Mouse (Mus musculus) embryonic facial prominence, embryonic 14.5 days (tissue): ENCODE results near the gene Tnip1. TPM values are rescaled to one million over a fixed set of nuclear protein-coding genes. Genes with fewer than 3 reads are reported as not detected.
A peak's percentile ranks its signal among the peaks of the same experiment; 100 is the strongest.

Source experiments
- ATAC-seq: fragments of 200-750 bp; cut with Nextera tagmentation; 2 replicates; pipeline ENCODE4 v1.8.0; 2017; ENCODE audit warnings: low read depth, moderate number of reproducible peaks, moderate TSS enrichment
- DNase-seq: peaks from one replicate; pipeline ENCODE4 v3.0.0-alpha.2; 2015; ENCODE audit warnings: low spot score
- H3K27ac ChIP-seq: fragments of 300-500 bp; sonication (generic); replicated peaks from 2 replicates; pipeline ENCODE4 v1.5.1; 2014; ENCODE audit warnings: low read depth, mild to moderate bottlenecking, low read length, moderate library complexity
- H3K27me3 ChIP-seq: fragments of 300-500 bp; sonication (generic); replicated peaks from 2 replicates; pipeline ENCODE4 v1.6.1; 2014; ENCODE audit warnings: low read length; ENCODE audit not compliant: control insufficient read depth, insufficient read depth
- H3K36me3 ChIP-seq: fragments of 300-500 bp; sonication (generic); 2 replicates; pipeline ENCODE4 v1.6.1; 2014; ENCODE audit warnings: low read length, mixed read lengths; ENCODE audit not compliant: control insufficient read depth, insufficient read depth
- H3K4me1 ChIP-seq: fragments of 300-500 bp; sonication (generic); 2 replicates; pipeline ENCODE4 v1.6.1; 2014; ENCODE audit warnings: antibody characterized with exemption, low read length; ENCODE audit not compliant: control insufficient read depth, insufficient read depth
- H3K4me2 ChIP-seq: fragments of 300-500 bp; sonication (generic); 2 replicates; pipeline ENCODE4 v1.6.1; 2014; ENCODE audit warnings: low read depth, mild to moderate bottlenecking, low read length, moderate library complexity, mixed read lengths
- H3K4me3 ChIP-seq: fragments of 300-500 bp; sonication (generic); 2 replicates; pipeline ENCODE4 v1.5.1; 2014; ENCODE audit warnings: low read depth, mild to moderate bottlenecking, low read length
- H3K9ac ChIP-seq: fragments of 300-500 bp; sonication (generic); 2 replicates; pipeline ENCODE4 v1.6.1; 2014; ENCODE audit warnings: low read depth, mild to moderate bottlenecking, low read length, moderate library complexity, mixed read lengths
- H3K9me3 ChIP-seq: fragments of 300-500 bp; sonication (generic); 2 replicates; pipeline ENCODE4 v1.6.1; 2016; ENCODE audit warnings: low read length; ENCODE audit not compliant: control insufficient read depth
- WGBS: fragments of 180-500 bp; shearing (Covaris S2); extraction: QIAGEN DNeasy Blood & Tissue Kit; methylation state at CpG from one replicate; pipeline ENCODE4 v1.1.7; 2014; 5-methylcytosine and 5-hydroxymethylcytosine counted together
- polyA plus RNA-seq: library from polyadenylated mRNA; unstranded; fragments of >200 nt; fragmentation: Nextera tagmentation; extraction: Ambion mirVana; gene quantifications from 2 replicates; pipeline ENCODE4 v1.2.1, GENCODE M21; 2014

The Tnip1 gene
- polyA plus RNA-seq, result 20.4 and 21.0 TPM in 2 replicates

DNA sequence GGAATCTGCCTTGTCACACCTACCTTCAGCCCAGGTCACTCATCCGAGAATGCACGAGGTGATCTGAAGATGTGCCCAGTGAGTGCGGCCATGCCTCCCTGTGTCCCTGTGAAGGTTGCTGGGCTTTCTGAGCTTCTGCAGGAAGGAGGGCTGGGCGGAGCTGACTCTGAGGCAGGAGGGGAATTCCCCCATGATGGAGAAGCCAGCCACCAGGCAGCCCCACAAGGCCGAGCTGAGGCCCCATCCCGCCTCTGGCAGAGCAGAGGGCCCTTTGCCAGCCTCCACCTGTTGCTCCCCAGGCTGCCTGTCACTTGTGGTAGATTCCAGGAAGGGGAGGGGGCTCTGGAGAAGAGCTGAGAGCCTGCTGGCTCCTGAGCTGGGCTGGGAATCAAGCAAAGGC is at the start of gene Tnip1:
TSS of gene Tnip1 (minus strand) at position 108 of the 400 bp plus-strand sequence.
- Histone ChIP-seq H3K4me2 (peak within 1 kb of the TSS; percentile 39), H3K4me1 (no peaks in the 10 kb centered on the region), H3K9me3 (no peaks in the 10 kb centered on the region), H3K36me3 (no peaks in the 10 kb centered on the region), H3K4me3 (no peak within 1 kb of the TSS), H3K27ac (peak within 1 kb of the TSS; percentile 28; the same call in 1 of the 2 replicates), H3K9ac (peak within 1 kb of the TSS; percentile 50; the same call in 1 of the 2 replicates), H3K27me3 (no peaks in the 10 kb centered on the region)
- WGBS, result 36% methylated on average over 6 of the region's 6 CpGs
- DNase-seq (peak; percentile 74), ATAC-seq (peak; percentile 69)

DNA sequence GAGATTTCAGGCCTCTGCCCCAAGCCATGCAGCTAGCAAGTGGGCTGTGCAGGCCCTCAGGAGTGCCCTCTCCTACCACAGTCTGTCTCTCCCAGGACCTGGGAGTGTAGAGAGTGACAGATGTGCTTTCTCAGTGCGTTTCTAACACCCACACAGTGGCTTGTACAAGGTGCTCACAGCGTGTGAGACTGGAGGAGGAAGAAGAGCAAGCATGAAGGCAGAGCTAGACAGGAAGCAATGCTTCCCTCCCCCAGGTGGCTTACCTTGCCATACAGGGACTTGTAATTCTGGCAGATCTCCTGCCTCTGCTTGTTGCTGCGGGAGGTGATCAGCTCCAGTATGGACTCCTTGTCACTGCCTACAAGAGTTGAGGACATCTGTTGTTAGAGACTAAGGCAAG is 48.7 kb upstream of the Tnip1 start:
- ATAC-seq (no peak), DNase-seq (no peak)
- Histone ChIP-seq H3K4me1 (peaks cover 2% of the 10 kb centered on the region; the same call in 1 of the 2 replicates), H3K9me3 (no peaks in the 10 kb centered on the region), H3K27me3 (no peaks in the 10 kb centered on the region), H3K4me3 (no peak overlapping the region), H3K9ac (no peak overlapping the region), H3K36me3 (peaks cover 99% of the 10 kb centered on the region), H3K4me2 (no peak overlapping the region), H3K27ac (no peak overlapping the region)
- WGBS, result 89% methylated on average over 3 of the region's 3 CpGs

DNA sequence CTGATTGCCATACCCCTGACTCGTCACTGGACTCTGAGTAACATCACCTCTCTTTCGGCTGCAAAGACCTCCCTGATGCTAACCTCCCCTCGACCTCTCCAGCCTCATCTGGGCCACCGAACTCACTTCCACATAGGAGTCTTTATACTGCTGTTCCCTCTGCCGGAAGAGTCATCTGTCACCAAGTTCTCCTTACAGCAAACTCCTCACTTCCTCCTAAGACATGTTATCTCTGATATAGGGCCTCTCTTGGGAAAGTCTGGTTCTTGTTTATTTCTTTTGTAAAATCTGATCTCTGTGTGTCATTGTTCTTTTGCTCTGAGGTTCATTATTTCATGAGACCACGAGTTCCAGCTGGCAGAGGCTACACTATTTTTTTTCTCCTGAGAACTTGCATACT is 45.5 kb upstream of the Tnip1 start:
- 72% methylated on average over 6 of the region's 6 CpGs for WGBS
- Histone ChIP-seq H3K4me2 (no peak overlapping the region), H3K36me3 (peaks cover 99% of the 10 kb centered on the region), H3K27ac (no peak overlapping the region), H3K9me3 (no peaks in the 10 kb centered on the region), H3K4me1 (no peaks in the 10 kb centered on the region), H3K27me3 (no peaks in the 10 kb centered on the region), H3K9ac (no peak overlapping the region), H3K4me3 (no peak overlapping the region)
- DNase-seq (no peak), ATAC-seq (no peak)

DNA sequence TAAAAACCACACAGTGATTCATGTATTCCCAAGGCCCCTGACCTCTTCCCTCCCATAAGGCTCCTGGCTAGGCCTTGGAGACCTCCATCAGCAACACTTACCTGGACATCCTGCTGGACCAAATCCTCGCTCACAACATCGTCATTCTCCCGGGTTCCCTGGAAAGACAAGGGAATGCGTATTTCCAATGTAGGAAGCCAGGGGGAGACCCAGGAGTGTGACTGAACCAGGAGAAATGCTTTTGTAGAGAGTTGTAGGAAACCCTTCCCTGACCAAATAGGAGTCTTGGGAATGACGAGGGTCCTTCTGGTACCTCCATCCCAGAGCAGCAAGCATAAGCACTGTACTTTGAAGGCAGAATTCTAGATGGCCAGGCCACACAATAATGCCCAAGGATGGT is 43.0 kb upstream of the Tnip1 start:
- ATAC-seq, result no peak
- no peak overlapping the region for H3K4me2 ChIP-seq
- H3K36me3 ChIP-seq, result peaks cover 96% of the 10 kb centered on the region
- no peak overlapping the region for H3K9ac ChIP-seq
- WGBS, result 89% methylated on average over 5 of the region's 5 CpGs
- peaks cover 10% of the 10 kb centered on the region; the same call in 1 of the 2 replicates for H3K9me3 ChIP-seq
- H3K27me3 ChIP-seq, result no peaks in the 10 kb centered on the region
- H3K27ac ChIP-seq, result no peak overlapping the region
- H3K4me1 ChIP-seq, result no peaks in the 10 kb centered on the region
- no peak for DNase-seq
- H3K4me3 ChIP-seq, result no peak overlapping the region

DNA sequence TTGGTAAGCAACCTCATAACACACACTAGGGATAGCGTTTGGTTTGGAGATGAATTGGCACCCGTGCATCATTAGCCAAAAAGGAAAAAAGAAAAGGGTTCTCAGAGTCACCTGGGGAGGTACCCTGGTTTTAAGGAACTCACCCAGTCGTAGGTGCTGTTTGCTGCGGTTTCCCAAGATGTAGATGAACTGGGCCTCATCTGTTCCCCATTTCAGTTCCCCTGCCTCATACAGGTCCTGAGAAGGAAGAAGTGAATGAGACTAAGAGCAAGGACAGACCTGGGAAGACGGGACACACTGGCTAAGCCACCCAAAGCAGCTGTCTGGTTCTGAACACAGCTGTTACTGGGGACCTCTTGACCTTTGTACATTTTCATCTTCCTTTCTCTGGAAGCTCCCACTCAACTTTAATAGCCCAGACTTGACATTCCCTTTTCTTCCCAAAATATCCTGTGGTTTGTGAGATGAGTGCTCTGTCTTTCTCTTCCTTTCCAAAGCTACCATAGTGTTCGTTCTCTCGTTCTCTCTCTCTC is 42.3 kb upstream of the Tnip1 start:
- Histone ChIP-seq H3K36me3 (peaks cover 96% of the 10 kb centered on the region), H3K27ac (no peak overlapping the region), H3K4me3 (no peak overlapping the region), H3K9ac (no peak overlapping the region), H3K27me3 (no peaks in the 10 kb centered on the region), H3K9me3 (peaks cover 11% of the 10 kb centered on the region; the same call in 1 of the 2 replicates), H3K4me2 (no peak overlapping the region), H3K4me1 (no peaks in the 10 kb centered on the region)
- DNase-seq, result no peak
- ATAC-seq, result no peak
- WGBS, result 81% methylated on average over 7 of the region's 7 CpGs

DNA sequence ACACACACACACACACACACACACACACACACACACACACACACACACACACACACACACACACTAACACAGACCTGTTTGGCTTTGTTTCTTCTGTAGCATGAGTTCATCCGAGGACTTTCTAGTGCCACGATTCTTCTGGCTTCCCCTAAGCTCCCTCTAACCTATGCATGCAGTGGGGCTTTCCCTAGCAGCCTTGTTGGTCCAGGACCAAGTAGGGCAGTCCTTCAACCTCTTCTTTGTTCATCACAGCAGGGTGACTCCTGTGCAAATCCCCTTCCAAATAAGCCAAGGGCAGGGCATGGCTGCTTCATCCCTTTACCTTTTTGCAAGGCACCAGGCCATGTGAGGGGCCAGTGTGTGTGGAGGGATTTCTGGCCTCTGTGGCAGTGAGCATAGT is 36.0 kb upstream of the Tnip1 start:
- H3K4me2 ChIP-seq, result no peak overlapping the region

DNA sequence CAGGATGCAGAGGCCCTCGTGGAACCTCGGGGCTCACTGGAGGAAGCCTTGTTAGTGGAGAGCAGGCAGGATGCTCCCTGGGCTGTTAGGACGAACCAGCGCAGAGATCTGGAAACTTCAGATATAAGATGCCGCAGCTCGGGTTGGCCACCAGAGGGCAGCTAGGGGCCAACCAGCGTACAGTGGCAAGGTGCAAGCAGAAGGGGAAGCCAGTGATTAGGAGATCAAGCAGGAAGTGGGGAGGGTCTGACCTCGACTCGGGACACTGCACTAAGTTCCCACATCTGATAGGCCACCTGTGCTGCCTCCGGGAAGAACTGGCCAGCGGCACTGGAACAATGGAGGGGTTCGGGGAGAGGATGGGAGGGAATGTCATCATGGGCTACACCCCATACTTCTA is 35.6 kb upstream of the Tnip1 start:
- Histone ChIP-seq H3K4me1 (no peaks in the 10 kb centered on the region), H3K27me3 (no peaks in the 10 kb centered on the region), H3K9me3 (peaks cover 11% of the 10 kb centered on the region; the same call in 1 of the 2 replicates), H3K4me2 (no peak overlapping the region), H3K4me3 (no peak overlapping the region), H3K36me3 (peaks cover 89% of the 10 kb centered on the region), H3K27ac (no peak overlapping the region), H3K9ac (no peak overlapping the region)
- DNase-seq, result peak; percentile 75
- ATAC-seq, result peak; percentile 71
- 5% methylated on average over 9 of the region's 12 CpGs for WGBS

More for the DNA sequence above, 36.0 kb upstream of the Tnip1 start:
- no peak for ATAC-seq
- H3K9ac ChIP-seq, result no peak overlapping the region
- DNase-seq, result no peak
- 47% methylated on average over 2 of the region's 2 CpGs for WGBS
- no peak overlapping the region for H3K27ac ChIP-seq
- H3K4me1 ChIP-seq, result no peaks in the 10 kb centered on the region
- H3K4me3 ChIP-seq, result no peak overlapping the region
- H3K27me3 ChIP-seq, result no peaks in the 10 kb centered on the region
- H3K9me3 ChIP-seq, result peaks cover 11% of the 10 kb centered on the region; the same call in 1 of the 2 replicates
- H3K36me3 ChIP-seq, result peaks cover 91% of the 10 kb centered on the region

DNA sequence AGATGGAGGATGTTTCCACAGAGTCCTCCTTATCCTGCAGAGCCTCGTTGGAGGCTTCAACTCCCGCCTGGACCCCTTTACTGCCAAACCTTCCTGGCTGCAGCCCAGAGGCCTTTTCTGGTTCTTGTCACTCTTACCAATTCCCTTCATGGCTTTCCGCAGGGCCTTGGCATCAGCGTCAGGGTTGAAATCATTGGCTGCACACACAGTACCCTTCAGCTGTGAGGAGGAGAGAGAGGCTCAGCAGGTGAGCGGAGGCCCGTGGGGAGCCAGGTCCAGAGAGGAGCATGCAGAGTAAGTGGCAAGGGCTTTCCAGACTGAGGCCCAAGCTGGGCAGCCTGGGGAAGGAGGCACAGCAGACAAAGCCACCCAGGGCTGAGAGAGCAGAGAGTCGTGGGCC is 33.5 kb upstream of the Tnip1 start:
- no peak overlapping the region for H3K27ac ChIP-seq
- 0 out of 2 replicates have a peak, but pooled peaks cover 5% of the 10 kb centered on the region for H3K9me3 ChIP-seq
- no peak overlapping the region for H3K4me2 ChIP-seq
- no peaks in the 10 kb centered on the region for H3K27me3 ChIP-seq
- H3K9ac ChIP-seq, result no peak overlapping the region
- peaks cover 89% of the 10 kb centered on the region for H3K36me3 ChIP-seq
- 66% methylated on average over 7 of the region's 7 CpGs for WGBS
- H3K4me3 ChIP-seq, result no peak overlapping the region
- H3K4me1 ChIP-seq, result no peaks in the 10 kb centered on the region
- ATAC-seq (no peak), DNase-seq (no peak)

DNA sequence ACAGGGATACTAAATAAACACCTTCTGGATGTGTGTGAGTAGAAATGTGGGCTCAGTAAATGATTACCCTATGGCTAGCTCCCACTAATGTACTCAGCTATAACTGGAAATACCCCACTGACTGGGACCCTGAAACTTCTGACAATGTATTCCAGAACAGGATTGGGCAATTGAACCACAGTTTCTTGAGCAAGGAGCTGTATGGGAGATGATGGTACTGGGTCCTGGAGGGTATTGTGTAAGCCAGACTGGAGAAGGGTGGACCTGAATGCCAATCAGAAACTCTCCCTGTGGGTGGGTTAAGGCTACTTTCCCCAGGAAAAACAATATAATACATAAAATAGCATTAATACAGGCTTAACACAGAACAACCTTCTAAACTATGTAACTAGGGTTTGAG is 27.2 kb upstream of the Tnip1 start:
- H3K27me3 ChIP-seq, result no peaks in the 10 kb centered on the region
- no peak overlapping the region for H3K4me3 ChIP-seq
- H3K27ac ChIP-seq, result no peak overlapping the region
- no peak overlapping the region for H3K4me2 ChIP-seq
- H3K36me3 ChIP-seq, result peaks cover 87% of the 10 kb centered on the region
- no peaks in the 10 kb centered on the region for H3K9me3 ChIP-seq
- H3K9ac ChIP-seq, result no peak overlapping the region
- DNase-seq (no peak), ATAC-seq (no peak)
- H3K4me1 ChIP-seq, result no peaks in the 10 kb centered on the region
